Mouse (Mus musculus) liver, postnatal 0 days (tissue): ENCODE measurements around the gene Tex21. TPM values are rescaled to one million over a fixed set of nuclear protein-coding genes. Genes with fewer than 3 reads are reported as not detected.

Experiments used
- ATAC-seq: fragments of 200-750 bp; cut with Nextera tagmentation; 2 replicates; pipeline ENCODE4 v1.8.0; 2017; ENCODE audit warnings: mild to moderate bottlenecking, moderate library complexity
- DNase-seq: peaks from one replicate; pipeline ENCODE4 v3.0.0-alpha.2; 2016
- H3K27ac ChIP-seq: fragments of 300-500 bp; sonication (generic); 2 replicates; pipeline ENCODE4 v1.5.1; 2014; ENCODE audit warnings: antibody characterized with exemption, moderate library complexity, mild to moderate bottlenecking, low read depth
- H3K27me3 ChIP-seq: fragments of 300-500 bp; sonication (generic); 2 replicates; pipeline ENCODE4 v1.6.1; 2014; ENCODE audit warnings: low read length, control low read depth, mixed read lengths; ENCODE audit not compliant: insufficient read depth
- H3K36me3 ChIP-seq: fragments of 300-500 bp; sonication (generic); replicated peaks from 2 replicates; pipeline ENCODE4 v1.6.1; 2014; ENCODE audit warnings: mild to moderate bottlenecking, control low read depth, low read length, moderate library complexity, mixed read lengths; ENCODE audit not compliant: insufficient read depth
- H3K4me1 ChIP-seq: fragments of 300-500 bp; sonication (generic); 2 replicates; pipeline ENCODE4 v1.6.1; 2014; ENCODE audit warnings: antibody characterized with exemption, mild to moderate bottlenecking, control low read depth; ENCODE audit not compliant: insufficient read depth
- H3K4me2 ChIP-seq: fragments of 300-500 bp; sonication (generic); 2 replicates; pipeline ENCODE4 v1.6.1; 2014; ENCODE audit warnings: low read depth, mild to moderate bottlenecking, low read length, moderate library complexity, mixed read lengths
- H3K4me3 ChIP-seq: fragments of 300-500 bp; sonication (generic); 2 replicates; pipeline ENCODE4 v1.5.1; 2014; ENCODE audit warnings: low read depth, low read length
- H3K9ac ChIP-seq: fragments of 300-500 bp; sonication (generic); replicated peaks from 2 replicates; pipeline ENCODE4 v1.6.1; 2014; ENCODE audit warnings: mild to moderate bottlenecking, moderate library complexity
- H3K9me3 ChIP-seq: fragments of 300-500 bp; sonication (generic); 2 replicates; pipeline ENCODE4 v1.6.1; 2016; ENCODE audit warnings: mild to moderate bottlenecking, control low read depth, low read length, mixed read lengths
- CTCF ChIP-seq: sonication (generic); IDR thresholded peaks from 2 replicates; pipeline ENCODE4 v1.5.1; 2016; ENCODE audit warnings: antibody characterized with exemption, low read depth
- EP300 ChIP-seq: IDR thresholded peaks from 2 replicates; pipeline ENCODE4 v1.6.1; 2016; ENCODE audit warnings: antibody characterized with exemption, low read depth, mild to moderate bottlenecking
- WGBS: fragments of 180-500 bp; shearing (Covaris S2); extraction: QIAGEN DNeasy Blood & Tissue Kit; methylation state at CpG from one replicate; pipeline ENCODE4 v1.1.7; 2014; ENCODE audit not compliant: insufficient replicate concordance; 5-methylcytosine and 5-hydroxymethylcytosine counted together
- polyA plus RNA-seq: library from polyadenylated mRNA; unstranded; fragments of >200 nt; fragmentation: Nextera tagmentation; extraction: Ambion mirVana; gene quantifications from 2 replicates; pipeline ENCODE4 v1.2.1, GENCODE M21; 2015

Tex21 gene
- polyA plus RNA-seq, 1 experiment from 2014 or later, result not detected

GRCm38 (mm10) chr12:76184271-76184670 is 62.3 kb downstream of the Tex21 start:
- ATAC-seq (no peak), DNase-seq (no peak)
- H3K9me3 ChIP-seq, result no peaks in the 10 kb centered on the region
- H3K9ac ChIP-seq, result no peak overlapping the region
- no peaks in the 10 kb centered on the region for H3K4me1 ChIP-seq
- H3K4me2 ChIP-seq, result no peak overlapping the region
- TF ChIP-seq CTCF (no peak), EP300 (no peak)
- no peak overlapping the region for H3K27ac ChIP-seq
- no peaks in the 10 kb centered on the region for H3K27me3 ChIP-seq
- no peaks in the 10 kb centered on the region for H3K36me3 ChIP-seq
- 59% methylated on average over 6 of the region's 6 CpGs for WGBS
- H3K4me3 ChIP-seq, result no peak overlapping the region

DNA sequence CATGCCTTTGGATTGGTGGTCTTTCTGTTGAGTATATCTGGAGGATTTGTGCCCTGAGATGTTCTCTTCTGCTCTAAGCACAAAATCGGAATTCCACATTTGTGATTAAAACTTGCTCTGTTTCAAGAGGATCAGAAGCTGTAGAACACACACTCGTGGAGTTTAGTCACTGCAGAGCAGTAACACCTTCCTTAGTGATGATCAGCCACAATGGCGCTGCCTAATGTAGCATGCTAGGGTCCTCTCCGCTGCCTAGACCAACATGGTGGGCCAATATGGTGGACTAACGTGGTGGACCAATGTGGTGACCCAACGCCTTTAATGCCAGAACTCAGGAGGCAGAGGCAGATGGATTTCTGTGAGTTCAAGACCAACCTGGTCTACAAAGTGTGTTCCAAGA is 63.7 kb downstream of the Tex21 start:
- WGBS, result 76% methylated on average over 6 of the region's 6 CpGs
- H3K9ac ChIP-seq, result no peak overlapping the region
- no peaks in the 10 kb centered on the region for H3K9me3 ChIP-seq
- no peaks in the 10 kb centered on the region for H3K36me3 ChIP-seq
- H3K4me3 ChIP-seq, result no peak overlapping the region
- no peak for DNase-seq
- H3K4me2 ChIP-seq, result no peak overlapping the region
- TF ChIP-seq EP300, result no peak
- no peak for TF ChIP-seq CTCF
- no peak overlapping the region for H3K27ac ChIP-seq
- H3K27me3 ChIP-seq, result no peaks in the 10 kb centered on the region
- ATAC-seq, result no peak
- no peaks in the 10 kb centered on the region for H3K4me1 ChIP-seq

GRCm38 (mm10) chr12:76181471-76181870 is 65.1 kb downstream of the Tex21 start:
- no peak overlapping the region for H3K9ac ChIP-seq

DNA sequence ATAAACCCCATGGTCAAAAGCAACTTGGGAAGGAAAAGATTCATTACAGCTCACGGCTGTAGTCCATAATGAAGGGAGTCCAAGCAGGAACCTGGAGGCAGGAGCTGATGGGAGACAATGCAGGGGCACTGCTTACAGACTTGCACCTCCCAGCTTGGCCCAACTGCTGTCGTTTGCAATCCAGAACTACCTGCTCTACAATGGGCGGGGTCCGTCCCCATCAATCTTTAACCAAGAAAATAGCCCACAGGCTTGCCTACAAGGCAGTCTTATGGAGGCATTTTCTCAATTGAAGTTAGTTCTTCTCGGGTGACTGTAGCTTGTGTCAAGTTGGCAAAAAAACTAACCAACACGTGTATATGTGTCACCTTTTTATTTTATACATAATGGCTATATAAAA is 66.1 kb downstream of the Tex21 start:
- no peak overlapping the region for H3K27ac ChIP-seq
- peaks cover 2% of the 10 kb centered on the region; the same call in 1 of the 2 replicates for H3K4me1 ChIP-seq
- no peaks in the 10 kb centered on the region for H3K9me3 ChIP-seq
- TF ChIP-seq CTCF (no peak), EP300 (no peak)
- DNase-seq (no peak), ATAC-seq (no peak)
- no peak overlapping the region for H3K4me3 ChIP-seq
- no peak overlapping the region for H3K9ac ChIP-seq
- no peaks in the 10 kb centered on the region for H3K36me3 ChIP-seq
- peaks cover 19% of the 10 kb centered on the region for H3K27me3 ChIP-seq
- no peak overlapping the region for H3K4me2 ChIP-seq
- 64% methylated on average over 6 of the region's 6 CpGs for WGBS

More at GRCm38 (mm10) chr12:76181471-76181870, 65.1 kb downstream of the Tex21 start:
- Histone ChIP-seq H3K4me3 (no peak overlapping the region), H3K27ac (no peak overlapping the region), H3K4me2 (no peak overlapping the region), H3K4me1 (peaks cover 2% of the 10 kb centered on the region; the same call in 1 of the 2 replicates), H3K36me3 (no peaks in the 10 kb centered on the region), H3K9me3 (no peaks in the 10 kb centered on the region), H3K27me3 (peaks cover 12% of the 10 kb centered on the region)
- TF ChIP-seq EP300 (no peak), CTCF (no peak)
- DNase-seq (no peak), ATAC-seq (no peak)
- WGBS, result 47% methylated on average over 8 of the region's 8 CpGs

DNA sequence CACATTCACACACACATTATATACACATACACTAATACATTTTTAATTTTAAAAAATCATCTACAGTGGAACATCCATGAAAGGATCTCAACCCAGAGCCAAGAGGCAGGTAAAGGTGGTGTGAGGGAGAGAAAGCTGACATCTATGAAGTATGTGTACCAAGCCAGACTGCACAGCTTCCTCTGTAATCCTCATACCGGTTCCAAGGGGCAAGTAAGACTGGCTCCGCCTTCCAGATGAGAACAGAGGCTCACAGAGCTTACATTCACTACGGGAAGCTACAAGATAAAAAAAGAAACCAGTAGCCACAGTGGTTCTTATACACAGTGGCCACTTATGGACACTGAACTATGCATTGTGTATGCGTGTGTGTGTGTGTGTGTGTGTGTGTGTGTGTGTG is 67.0 kb downstream of the Tex21 start:
- DNase-seq (no peak), ATAC-seq (no peak)
- Histone ChIP-seq H3K9ac (no peak overlapping the region), H3K4me2 (no peak overlapping the region), H3K4me1 (peaks cover 2% of the 10 kb centered on the region; the same call in 1 of the 2 replicates), H3K9me3 (no peaks in the 10 kb centered on the region), H3K4me3 (no peak overlapping the region), H3K36me3 (no peaks in the 10 kb centered on the region), H3K27ac (no peak overlapping the region), H3K27me3 (peaks cover 19% of the 10 kb centered on the region)
- TF ChIP-seq CTCF, result no peak
- TF ChIP-seq EP300, result no peak
- 49% methylated on average over 4 of the region's 4 CpGs for WGBS

DNA sequence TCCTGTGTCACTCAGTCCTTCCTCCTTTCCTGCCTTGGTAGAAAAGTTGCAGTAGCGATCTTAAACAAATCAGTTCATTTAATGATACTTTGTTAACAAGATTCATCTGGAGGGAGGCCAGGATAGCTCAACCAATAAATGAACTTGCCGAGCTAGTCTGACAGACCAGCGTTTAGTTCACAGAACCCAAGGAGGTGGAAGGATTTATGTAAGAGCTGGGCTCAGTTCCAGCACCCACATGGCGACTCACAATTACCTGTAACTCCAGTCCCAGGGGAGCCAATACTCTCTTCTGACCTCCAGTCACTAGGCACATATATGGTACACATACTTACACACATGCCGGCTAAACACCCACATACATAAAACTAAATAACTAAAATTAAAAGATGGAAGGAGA is 67.5 kb downstream of the Tex21 start:
- H3K9me3 ChIP-seq, result no peaks in the 10 kb centered on the region
- H3K9ac ChIP-seq, result no peak overlapping the region
- no peak overlapping the region for H3K4me2 ChIP-seq
- H3K27ac ChIP-seq, result no peak overlapping the region
- ATAC-seq (no peak), DNase-seq (no peak)
- 67% methylated on average over 5 of the region's 5 CpGs for WGBS
- peaks cover 2% of the 10 kb centered on the region; the same call in 1 of the 2 replicates for H3K4me1 ChIP-seq
- H3K27me3 ChIP-seq, result peaks cover 19% of the 10 kb centered on the region
- no peaks in the 10 kb centered on the region for H3K36me3 ChIP-seq
- TF ChIP-seq EP300 (no peak), CTCF (no peak)
- no peak overlapping the region for H3K4me3 ChIP-seq
